Mouse (Mus musculus) embryo, embryonic 11.5 days (tissue): ENCODE measurements around the gene 4933415A04Rik.
A peak's percentile ranks its signal among the peaks of the same experiment; 100 is the strongest.

Experiments
- DNase-seq: peaks from one replicate; pipeline ENCODE4 v3.0.0-alpha.2; 2012; ENCODE audit warnings: low read depth, low spot score

Gene 4933415A04Rik

GRCm38 (mm10) chr11:43569595-43569994 is 17.2 kb upstream of the 4933415A04Rik start:
- DNase-seq, result no peak

GRCm38 (mm10) chr11:43575061-43575375 is 11.8 kb upstream of the 4933415A04Rik start:
- no peak for DNase-seq

GRCm38 (mm10) chr11:43575376-43576151 is 11.3 kb upstream of the 4933415A04Rik start:
- DNase-seq, result no peak

GRCm38 (mm10) chr11:43577713-43578478 is 8.9 kb upstream of the 4933415A04Rik start:
- DNase-seq, result no peak

GRCm38 (mm10) chr11:43585211-43586005 is 1.4 kb upstream of the 4933415A04Rik start:
- no peak for DNase-seq

- peak; percentile 29 for DNase-seq
Measured at GRCm38 (mm10) chr11:43589530-43590072, 2.8 kb downstream of the 4933415A04Rik start.

GRCm38 (mm10) chr11:43601440-43601839 is 14.6 kb downstream of the 4933415A04Rik start, which contains the start of gene Fabp6:
Fabp6 (minus strand) TSS chr11:43601540.
- DNase-seq, result no peak

- no peak for DNase-seq
Measured at GRCm38 (mm10) chr11:43604207-43604606, 17.4 kb downstream of the 4933415A04Rik start.

GRCm38 (mm10) chr11:43604891-43605290 is 18.1 kb downstream of the 4933415A04Rik start:
- no peak for DNase-seq

- DNase-seq, result no peak
Measured at GRCm38 (mm10) chr11:43605859-43606258, 19.0 kb downstream of the 4933415A04Rik start.

- DNase-seq, result no peak
Measured at GRCm38 (mm10) chr11:43608440-43608839, 21.6 kb downstream of the 4933415A04Rik start.

GRCm38 (mm10) chr11:43610006-43610661 is 23.3 kb downstream of the 4933415A04Rik start:
- no peak for DNase-seq

- no peak for DNase-seq
Measured at GRCm38 (mm10) chr11:43610662-43611033, 23.8 kb downstream of the 4933415A04Rik start.

GRCm38 (mm10) chr11:43612834-43613488 is 26.1 kb downstream of the 4933415A04Rik start:
- DNase-seq, result peak; percentile 83

- no peak for DNase-seq
Measured at GRCm38 (mm10) chr11:43617924-43618323, 31.1 kb downstream of the 4933415A04Rik start.

- no peak for DNase-seq
Measured at GRCm38 (mm10) chr11:43618403-43618802, 31.6 kb downstream of the 4933415A04Rik start.

GRCm38 (mm10) chr11:43621769-43622168 is 34.9 kb downstream of the 4933415A04Rik start:
- DNase-seq, result no peak

- no peak for DNase-seq
Measured at GRCm38 (mm10) chr11:43624341-43624740, 37.5 kb downstream of the 4933415A04Rik start.

- no peak for DNase-seq
Measured at GRCm38 (mm10) chr11:43626300-43626926, 39.6 kb downstream of the 4933415A04Rik start.
